Mouse (Mus musculus) megakaryocyte progenitor cell, adult 5-6 weeks (primary cell): ENCODE measurements around the gene Basp1. TPM values are rescaled to one million over a fixed set of nuclear protein-coding genes. Genes with fewer than 3 reads are reported as not detected.

Experiments used
- ATAC-seq: replicated peaks from 2 replicates; pipeline ENCODE4 v1.8.0; 2016; ENCODE audit warnings: mild to moderate bottlenecking, moderate TSS enrichment, inconsistent platforms; ENCODE audit not compliant: poor library complexity
- total RNA-seq, 2 experiments: library from RNA; stranded (forward) in 1 of 2; stranded (reverse) in 1 of 2; fragments of 157-497, 149-512 nt in 1 of 2; fragments of 200-1000 nt in 1 of 2; gene quantifications; 2 replicates each; pipeline versions ENCODE4 v1.2.3 to v1.2.4; 2015 to 2017

The Basp1 gene
- total RNA-seq, 2 experiments from 2014 or later, result 3.0 to 5.3 TPM

GRCm38 (mm10) chr15:25364819-25365463 lies 48.6 kb downstream of the Basp1 start:
- no peak for ATAC-seq

DNA sequence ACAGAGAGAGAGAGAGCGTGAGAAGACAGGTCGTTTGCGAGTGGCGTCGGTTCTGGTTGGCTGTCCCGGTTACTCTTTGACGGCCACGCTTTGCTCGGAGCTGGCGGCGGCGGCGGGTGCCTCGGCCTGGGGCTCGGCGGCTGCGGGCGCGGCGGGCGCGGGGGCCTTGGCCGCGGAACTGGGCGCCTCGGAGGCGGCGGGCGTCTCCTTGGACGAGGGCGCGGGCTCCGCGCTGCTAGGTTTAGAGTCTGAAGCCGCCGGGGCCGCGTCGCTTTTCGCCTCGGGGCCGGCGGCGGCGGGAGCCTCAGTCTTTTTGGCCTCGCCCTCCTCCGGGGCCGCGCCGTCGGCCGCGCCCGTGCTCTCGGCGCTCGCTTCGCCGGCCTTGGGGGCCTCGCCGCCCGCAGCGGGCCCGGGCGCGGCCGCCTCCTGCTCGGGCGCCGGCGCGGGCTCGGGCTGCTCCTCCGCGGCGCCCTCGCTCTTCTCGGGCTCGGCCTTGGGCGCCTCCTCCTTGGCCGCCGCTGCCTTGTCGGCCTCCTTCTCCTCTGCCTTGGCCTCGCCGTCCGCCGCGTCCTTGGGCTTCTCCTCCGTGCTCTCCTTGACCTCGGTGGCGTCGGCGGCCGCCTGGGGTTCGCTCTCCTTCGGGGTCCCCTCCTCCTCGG lies 49.3 kb downstream of the Basp1 start:
- ATAC-seq, result peak; percentile 34

- no peak for ATAC-seq
Measured at GRCm38 (mm10) chr15:25363636-25364035, 49.9 kb downstream of the Basp1 start.

DNA sequence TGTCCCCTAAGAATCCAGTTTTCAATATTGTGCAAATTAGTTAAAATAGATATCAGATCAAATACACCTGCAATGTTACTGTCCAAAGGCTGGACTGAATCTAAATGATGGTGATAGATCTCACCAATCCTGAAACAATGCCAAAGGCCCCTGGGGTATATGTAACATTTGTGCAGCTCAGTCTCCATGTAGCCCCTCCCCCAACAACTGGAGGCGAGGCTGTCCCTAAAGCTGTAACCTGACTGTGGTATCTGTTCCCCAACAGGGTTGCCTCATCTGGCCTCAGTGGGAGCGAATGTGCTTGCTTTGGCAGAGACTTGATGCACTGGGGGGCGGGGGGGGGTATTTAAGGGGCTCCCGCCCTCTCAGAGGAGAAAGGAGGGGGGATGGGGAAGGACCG lies 52.7 kb downstream of the Basp1 start:
- no peak for ATAC-seq

DNA sequence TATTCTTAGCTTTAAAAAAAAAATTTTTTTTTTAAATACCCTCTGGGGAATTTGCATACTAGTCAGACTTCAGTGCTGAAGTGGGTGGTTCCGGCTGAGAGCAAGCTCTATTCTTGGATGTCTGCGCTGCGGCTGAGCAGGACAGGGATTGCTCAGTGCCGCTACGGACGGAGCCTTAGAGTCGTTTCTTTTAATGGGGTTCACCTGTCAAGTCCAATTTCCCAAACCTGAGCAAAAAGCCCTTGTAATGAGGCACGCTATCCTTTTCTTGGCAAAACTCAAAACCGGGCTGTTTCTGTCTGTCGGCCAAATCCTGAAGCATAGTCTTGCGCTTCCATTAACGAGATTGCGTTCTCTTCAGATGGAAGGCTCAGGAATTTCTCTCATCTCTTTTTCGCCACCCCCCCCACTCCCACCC lies 54.9 kb downstream of the Basp1 start:
- ATAC-seq, result no peak

DNA sequence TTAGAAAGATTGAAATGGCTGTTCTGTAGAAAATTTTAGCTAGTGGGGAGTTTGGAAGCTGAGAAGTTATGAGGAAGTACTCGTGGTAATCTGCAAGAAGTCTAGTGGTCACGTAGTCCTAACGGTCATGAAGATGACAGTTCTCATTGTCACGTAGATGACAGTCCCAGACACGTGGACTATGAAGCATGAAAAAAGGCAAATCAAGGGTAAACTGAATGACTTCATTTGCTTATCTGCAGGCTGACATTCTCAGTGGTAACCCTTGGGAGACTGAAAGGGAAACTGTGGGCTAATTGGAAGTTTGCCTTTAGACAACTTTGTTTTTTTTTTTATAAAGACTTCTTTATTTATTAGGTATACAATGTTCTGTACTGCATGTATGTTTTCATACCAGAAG lies 58.2 kb downstream of the Basp1 start:
- ATAC-seq, result peak; percentile 73

DNA sequence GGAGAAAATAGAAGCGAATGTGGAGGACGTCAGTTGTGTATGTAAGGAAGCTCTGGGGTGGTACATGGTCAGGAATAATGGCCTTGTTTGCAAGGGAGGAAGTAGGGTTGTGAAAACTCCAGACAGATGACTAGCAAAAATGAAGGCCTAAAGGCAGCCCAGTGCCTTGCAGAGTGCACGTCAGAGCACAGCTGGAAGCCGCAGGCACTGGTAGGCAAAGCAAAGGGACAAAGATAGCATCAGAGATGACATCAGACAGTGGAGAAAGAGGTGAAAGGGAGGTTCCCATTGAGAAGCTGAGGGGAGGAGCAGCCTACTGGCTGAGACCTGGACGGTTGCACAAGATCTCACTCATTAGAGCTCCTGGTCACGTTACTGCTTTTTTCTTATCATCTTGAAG lies 58.8 kb downstream of the Basp1 start:
- ATAC-seq, result peak; percentile 91

DNA sequence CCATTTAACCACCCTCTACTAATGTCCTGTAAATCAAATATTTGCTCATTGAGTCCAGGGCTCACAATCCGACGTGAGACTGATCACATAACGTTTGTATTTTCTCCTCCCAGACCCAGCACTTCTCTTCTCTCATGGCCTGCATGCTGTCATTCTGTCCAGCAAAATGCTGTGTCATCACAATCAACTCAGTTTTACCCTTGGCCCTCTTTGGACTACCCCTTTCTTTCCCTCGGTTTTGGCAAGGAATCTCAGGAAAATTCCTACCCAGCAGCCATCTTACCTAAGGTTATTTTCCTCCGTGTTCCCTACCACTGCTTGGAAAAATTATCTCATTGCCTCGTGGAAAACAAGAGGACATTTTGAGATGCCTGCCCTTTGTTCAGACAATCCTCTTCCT lies 60.1 kb downstream of the Basp1 start:
- no peak for ATAC-seq

GRCm38 (mm10) chr15:25343263-25343662 lies 70.3 kb downstream of the Basp1 start:
- ATAC-seq, result no peak

- no peak for ATAC-seq
Measured at GRCm38 (mm10) chr15:25335277-25335676, 78.3 kb downstream of the Basp1 start.

- ATAC-seq, result no peak
Measured at GRCm38 (mm10) chr15:25331877-25332445, 81.6 kb downstream of the Basp1 start.

DNA sequence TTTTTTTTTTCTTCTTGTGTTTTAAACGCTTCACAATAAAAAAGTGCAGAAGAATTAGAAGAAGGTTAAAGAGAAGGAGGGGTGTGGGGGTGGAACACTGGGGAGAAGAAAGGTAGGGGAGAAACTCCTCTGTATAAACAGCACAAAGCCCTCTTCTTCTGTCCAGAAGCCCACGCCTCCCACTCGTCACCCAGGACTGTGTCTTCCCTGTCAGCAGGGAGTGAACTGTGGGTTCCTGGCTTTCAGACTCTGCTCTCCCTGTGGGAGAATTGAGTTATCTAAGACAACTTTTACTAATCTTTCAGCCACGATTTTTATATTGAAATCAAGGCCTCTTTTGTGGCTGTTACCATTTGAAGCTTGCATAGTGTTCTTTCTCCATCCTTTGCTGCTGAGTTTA lies 82.6 kb downstream of the Basp1 start:
- ATAC-seq, result no peak

GRCm38 (mm10) chr15:25322601-25323000 lies 91.0 kb downstream of the Basp1 start:
- no peak for ATAC-seq

DNA sequence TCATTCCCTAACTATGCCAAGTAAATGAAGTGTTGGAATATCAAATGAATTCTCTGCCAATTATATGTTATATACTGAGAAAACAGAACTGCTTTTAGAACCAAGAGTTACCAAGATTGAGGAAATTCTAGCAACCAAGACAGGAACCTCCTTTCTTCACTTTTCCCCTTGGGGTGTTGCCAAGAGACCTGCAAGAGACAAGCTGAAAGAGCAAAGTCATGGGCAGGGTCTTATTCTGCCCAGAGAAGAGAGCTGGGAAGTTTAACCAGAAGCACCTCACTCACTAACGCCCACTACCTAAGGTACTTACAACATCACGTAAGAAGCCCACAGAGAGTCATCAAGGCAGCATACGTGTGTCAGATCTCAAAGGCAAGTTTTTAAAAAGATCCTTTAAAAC lies 91.5 kb downstream of the Basp1 start:
- ATAC-seq, result peak; percentile 78

- peak; percentile 91 for ATAC-seq
Measured at GRCm38 (mm10) chr15:25321636-25322035, 91.9 kb downstream of the Basp1 start.

- no peak for ATAC-seq
Measured at GRCm38 (mm10) chr15:25314471-25314870, 99.1 kb downstream of the Basp1 start.

Other genes with a start within 250 kb of the Basp1 start
- 2.4 and 2.9 TPM in 2 replicates for gene Myo10, start 208.8 kb upstream of the Basp1 start, total RNA-seq (2015)
- 3.8 and 4.2 TPM in 2 replicates for gene Myo10, start 208.8 kb upstream of the Basp1 start, total RNA-seq (2017)